Mouse (Mus musculus): ENCODE measurements around the gene Adamts20.
"Not testable (repeated sequence)": the region's sequence is repeated elsewhere in the genome, so short reads cannot be mapped to it uniquely, and the experiment has no call there.

Gene Adamts20

GRCm38 (mm10) chr15:94465318-94465717 is at the start of gene Adamts20:
Adamts20 (minus strand) TSS chr15:94465418.
- no peak for DNase-seq

GRCm38 (mm10) chr15:94503451-94504215 is 38.4 kb upstream of the Adamts20 start:
- DNase-seq = no peak

GRCm38 (mm10) chr15:94499260-94499659 is 34.0 kb upstream of the Adamts20 start:
- no peak for DNase-seq

GRCm38 (mm10) chr15:94495936-94496335 is 30.7 kb upstream of the Adamts20 start:
- peak; percentile 34 for DNase-seq

GRCm38 (mm10) chr15:94494445-94494844 is 29.2 kb upstream of the Adamts20 start:
- no peak for DNase-seq

- DNase-seq = no peak
Observed at GRCm38 (mm10) chr15:94489433-94489832, 24.2 kb upstream of the Adamts20 start.

- not testable (repeated sequence) for DNase-seq
Observed at GRCm38 (mm10) chr15:94488028-94488427, 22.8 kb upstream of the Adamts20 start.

GRCm38 (mm10) chr15:94482555-94482954 is 17.3 kb upstream of the Adamts20 start:
- no peak for DNase-seq

GRCm38 (mm10) chr15:94480792-94481191 is 15.6 kb upstream of the Adamts20 start:
- no peak for DNase-seq

- DNase-seq = no peak
Observed at GRCm38 (mm10) chr15:94480248-94480647, 15.0 kb upstream of the Adamts20 start.

- peak; percentile 13 for DNase-seq
Observed at GRCm38 (mm10) chr15:94479513-94480136, 14.4 kb upstream of the Adamts20 start.

- DNase-seq = peak; percentile 20
Observed at GRCm38 (mm10) chr15:94478706-94479105, 13.5 kb upstream of the Adamts20 start.

- peak; percentile 7 for DNase-seq
Observed at GRCm38 (mm10) chr15:94477287-94477686, 12.1 kb upstream of the Adamts20 start.

- DNase-seq = no peak
Observed at GRCm38 (mm10) chr15:94475975-94476374, 10.8 kb upstream of the Adamts20 start.

- no peak for DNase-seq
Observed at GRCm38 (mm10) chr15:94470361-94470760, 5.1 kb upstream of the Adamts20 start.

GRCm38 (mm10) chr15:94464881-94465280 is 337 bp downstream of the Adamts20 start:
- no peak for DNase-seq

- peak; percentile 55 for DNase-seq
Observed at GRCm38 (mm10) chr15:94463251-94463650, 2.0 kb downstream of the Adamts20 start.

GRCm38 (mm10) chr15:94462206-94462605 is 3.0 kb downstream of the Adamts20 start:
- DNase-seq = no peak

GRCm38 (mm10) chr15:94461166-94461565 is 4.1 kb downstream of the Adamts20 start:
- peak; percentile 38 for DNase-seq

GRCm38 (mm10) chr15:94457636-94458390 is 7.4 kb downstream of the Adamts20 start:
- peak; percentile 61 for DNase-seq

- no peak for DNase-seq
Observed at GRCm38 (mm10) chr15:94452848-94453247, 12.4 kb downstream of the Adamts20 start.

GRCm38 (mm10) chr15:94451600-94451999 is 13.6 kb downstream of the Adamts20 start:
- DNase-seq = no peak

- peak; percentile 57 for DNase-seq
Observed at GRCm38 (mm10) chr15:94444437-94445136, 20.6 kb downstream of the Adamts20 start.

All from embryo, embryonic 11 days (tissue).